Mouse (Mus musculus) gastrocnemius, adult 18-20 months (tissue): ENCODE results near the gene Map4k5. TPM values are rescaled to one million over a fixed set of nuclear protein-coding genes. Genes with fewer than 3 reads are reported as not detected.

Source experiments
- DNase-seq: peaks from one replicate; pipeline ENCODE4 v3.0.0; 2021; ENCODE audit warnings: low spot score
- long read RNA-seq, 2 experiments: library from polyadenylated mRNA; stranded (forward); transcript quantifications; one replicate each; pipeline ENCODE4 v2.0.0; 2021
- total RNA-seq, 2 experiments: library from RNA; stranded (reverse); gene quantifications; 2 replicates each; pipeline ENCODE4 v1.2.3; 2021

Gene Map4k5
- total RNA-seq, result 10 to 100 TPM; 21.9 to 23.2 TPM
- long read RNA-seq, experiment 1, partial matches to known transcripts, result 3 of 35 reads
- long read RNA-seq, experiment 1, other reads (novel, unspliced or antisense), result 32 of 35 reads
- long read RNA-seq, experiment 2, partial matches to known transcripts, result 8 of 41 reads
- long read RNA-seq, experiment 2, other reads (novel, unspliced or antisense), result 33 of 41 reads

DNA sequence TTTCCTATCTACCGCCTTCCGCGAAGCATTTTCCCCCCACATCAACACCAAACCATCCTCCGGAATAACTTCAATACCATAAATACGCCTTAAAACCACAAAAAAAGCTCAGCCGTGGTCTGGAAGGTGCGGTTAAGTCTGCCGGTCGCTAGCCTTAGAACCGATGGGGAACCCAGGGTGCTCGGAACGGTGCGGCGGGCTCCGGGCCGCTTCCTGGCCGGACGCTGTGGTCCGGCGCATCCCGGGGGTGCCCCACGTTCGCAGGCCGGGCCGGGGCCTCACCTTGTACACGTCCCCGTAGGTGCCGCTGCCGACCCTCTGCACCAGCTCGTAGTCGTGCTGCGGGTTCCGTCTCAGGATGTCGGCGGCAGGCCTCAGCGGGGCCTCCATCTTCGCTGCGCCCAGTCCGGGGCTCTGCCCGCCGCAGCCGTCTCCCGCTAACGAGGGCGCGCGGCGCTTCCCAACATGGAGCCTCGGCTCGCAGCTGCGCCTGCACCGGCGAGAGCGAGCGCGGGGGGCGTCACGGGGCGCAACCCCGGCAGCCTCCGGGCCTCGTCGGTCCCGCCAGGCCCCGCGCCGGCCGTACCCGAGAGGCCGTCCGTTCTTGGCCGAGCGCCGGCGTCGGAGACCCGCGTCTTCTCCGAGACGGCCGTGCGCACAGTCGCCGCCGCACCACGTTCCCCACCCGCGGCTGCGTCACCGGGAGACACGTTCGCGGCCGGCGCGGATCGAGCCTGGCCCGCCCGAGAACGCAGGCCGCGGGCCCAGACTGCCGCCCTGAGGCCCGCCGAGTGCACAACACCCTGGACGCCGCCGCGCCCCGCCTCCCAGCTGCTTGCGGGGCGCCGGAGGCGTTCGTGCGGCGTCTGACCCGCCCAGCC, at the start of gene Map4k5, which contains the start of gene Atl1:
TSS of gene Map4k5 (minus strand) at position 830 of the 881 bp plus-strand sequence.
TSS of gene Atl1 (plus strand) at position 244 of the 881 bp plus-strand sequence.
- peak; percentile 85 for DNase-seq

GRCm38 (mm10) chr12:69941655-69942329, 48.8 kb upstream of the Map4k5 start:
- no peak for DNase-seq

- DNase-seq, result no peak
Observed at GRCm38 (mm10) chr12:69939291-69939690, 46.3 kb upstream of the Map4k5 start.

DNA sequence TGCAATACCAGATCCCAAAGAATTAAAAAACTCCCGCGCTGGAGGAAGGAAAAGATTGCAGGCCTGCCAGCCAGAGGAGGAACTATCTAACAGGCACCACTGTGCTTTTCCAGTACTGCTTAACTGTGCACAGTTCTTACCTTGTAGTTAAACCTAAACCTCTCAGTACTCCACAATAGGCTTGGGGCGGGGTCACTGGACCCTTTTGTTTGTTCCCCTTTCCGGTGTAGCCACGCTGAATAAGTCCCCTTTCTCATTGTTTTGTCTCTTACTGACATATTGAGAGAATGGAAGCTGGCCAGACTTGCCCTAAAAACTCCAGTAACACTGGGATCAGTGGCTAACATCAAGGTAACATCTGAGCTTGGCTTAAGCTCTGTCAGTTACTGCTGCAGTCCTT, 44.7 kb upstream of the Map4k5 start:
- no peak for DNase-seq

DNA sequence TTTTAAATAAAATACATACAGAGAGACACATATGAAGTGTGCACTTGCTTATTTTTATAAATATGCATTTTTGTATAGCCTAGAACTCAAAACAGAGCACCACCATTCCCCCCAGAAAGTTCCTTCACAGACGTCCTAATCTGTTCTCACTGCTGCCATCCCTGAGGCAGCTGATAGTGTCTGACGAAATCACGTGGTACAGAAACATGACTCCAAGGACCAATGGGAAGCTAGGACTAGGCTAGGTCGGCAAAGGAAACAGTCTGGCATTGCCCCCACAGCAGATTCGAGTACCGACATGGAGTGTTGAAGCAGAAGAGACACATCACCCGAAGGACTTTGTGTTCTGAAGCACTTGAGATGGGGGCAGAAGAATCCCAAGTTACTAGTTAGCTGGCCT, 33.7 kb upstream of the Map4k5 start:
- DNase-seq, result no peak

DNA sequence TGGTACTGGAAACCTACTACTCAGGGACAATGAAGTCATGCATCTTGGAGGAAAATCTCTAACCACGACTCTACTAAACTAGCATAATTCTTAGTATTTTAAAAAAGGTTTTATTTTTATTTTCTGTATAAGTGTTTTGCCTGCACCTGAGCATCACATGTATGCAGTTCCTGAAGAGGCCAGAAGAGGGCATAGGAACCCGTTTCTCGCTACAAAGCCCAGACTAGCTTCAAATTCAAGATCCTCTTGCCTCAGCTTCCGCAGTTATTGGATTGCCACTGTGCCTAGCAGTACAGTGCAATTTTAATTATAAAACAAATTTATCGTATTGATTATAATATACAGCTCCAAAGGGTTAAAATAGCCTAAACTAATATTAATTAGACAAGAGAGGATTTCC, 31.0 kb upstream of the Map4k5 start:
- DNase-seq, result peak; percentile 46

- no peak for DNase-seq
Observed at GRCm38 (mm10) chr12:69923603-69924002, 30.6 kb upstream of the Map4k5 start.

DNA sequence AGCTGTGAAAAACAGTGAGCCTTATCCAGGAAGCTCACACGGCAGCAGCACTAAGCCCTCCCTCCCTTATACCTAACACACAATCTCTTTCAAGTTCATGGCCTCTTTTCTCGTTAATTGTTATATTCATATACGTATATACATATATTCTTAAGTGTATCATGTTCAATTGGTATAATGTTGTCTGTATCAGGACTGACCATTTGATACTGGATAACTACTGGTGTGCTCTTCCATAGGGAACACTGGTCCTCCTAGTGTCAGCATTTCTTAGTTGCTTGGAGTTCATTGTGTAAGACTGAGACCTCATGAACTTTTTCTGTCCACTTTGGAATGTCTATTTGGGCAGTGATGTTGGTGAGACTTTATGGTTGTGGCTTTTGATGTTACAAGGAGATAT, 30.1 kb upstream of the Map4k5 start:
- no peak for DNase-seq

- no peak for DNase-seq
Observed at GRCm38 (mm10) chr12:69922099-69922498, 29.1 kb upstream of the Map4k5 start.

GRCm38 (mm10) chr12:69917870-69918269, 24.9 kb upstream of the Map4k5 start:
- no peak for DNase-seq

DNA sequence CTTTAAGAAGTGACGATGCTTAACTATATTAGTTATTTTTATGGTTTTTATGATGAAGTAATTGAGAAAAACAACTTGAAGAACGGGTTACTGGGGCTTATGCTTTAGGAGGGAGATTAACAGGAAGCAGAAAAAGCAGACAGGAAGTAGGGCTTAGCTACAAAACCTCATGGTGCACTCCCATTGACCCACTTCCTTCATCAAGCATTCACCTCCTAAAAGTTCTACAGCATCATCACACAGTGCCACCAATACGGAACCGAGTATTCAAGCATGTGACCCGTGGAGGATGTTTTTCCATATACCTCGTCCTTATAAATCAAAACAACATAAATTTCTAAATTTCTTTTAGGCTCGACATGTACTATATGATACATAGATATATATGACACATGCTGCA, 19.7 kb upstream of the Map4k5 start:
- no peak for DNase-seq

GRCm38 (mm10) chr12:69911906-69912305, 18.9 kb upstream of the Map4k5 start:
- DNase-seq, result no peak

- DNase-seq, result no peak
Observed at GRCm38 (mm10) chr12:69908511-69908900, 15.5 kb upstream of the Map4k5 start.

GRCm38 (mm10) chr12:69907667-69908510, 14.9 kb upstream of the Map4k5 start:
- DNase-seq, result no peak

DNA sequence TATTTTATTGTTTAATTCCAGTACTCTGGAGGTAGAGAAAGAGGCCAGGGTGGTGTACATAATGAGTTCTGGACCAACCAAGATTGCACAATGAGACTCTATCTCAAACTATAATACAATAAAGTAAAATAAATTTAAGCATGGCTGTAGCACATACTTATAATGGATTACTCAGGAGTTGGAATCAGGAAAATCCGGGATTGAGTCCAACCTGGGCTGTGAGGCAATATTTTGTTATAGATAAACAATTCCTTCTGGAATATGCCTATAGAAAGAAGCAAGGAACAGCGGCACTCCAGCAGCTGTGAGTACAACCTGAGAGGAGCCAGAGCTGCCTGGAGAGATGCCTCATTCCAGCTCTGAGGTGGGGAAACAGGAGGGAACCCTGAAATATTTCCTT, 12.0 kb upstream of the Map4k5 start:
- no peak for DNase-seq

DNA sequence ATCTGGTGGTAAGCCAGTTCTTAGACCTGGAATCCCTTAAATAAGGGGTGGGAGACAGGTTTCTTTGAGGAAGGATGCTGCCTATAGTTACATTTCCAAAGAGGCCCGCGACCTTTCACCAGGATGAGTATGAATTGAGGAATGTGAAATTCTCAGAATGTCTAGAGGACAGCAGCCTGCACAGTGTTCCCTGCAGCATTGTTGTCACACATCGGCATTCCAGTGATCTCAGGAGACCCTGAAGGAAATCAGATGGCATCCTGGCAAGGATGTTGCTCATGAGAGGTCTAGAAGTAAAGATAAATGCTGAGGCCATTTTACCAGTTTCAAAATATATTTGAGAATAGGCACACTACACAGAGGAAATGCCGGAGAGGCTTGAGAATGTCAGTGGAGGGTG, 5.1 kb upstream of the Map4k5 start:
- no peak for DNase-seq

DNA sequence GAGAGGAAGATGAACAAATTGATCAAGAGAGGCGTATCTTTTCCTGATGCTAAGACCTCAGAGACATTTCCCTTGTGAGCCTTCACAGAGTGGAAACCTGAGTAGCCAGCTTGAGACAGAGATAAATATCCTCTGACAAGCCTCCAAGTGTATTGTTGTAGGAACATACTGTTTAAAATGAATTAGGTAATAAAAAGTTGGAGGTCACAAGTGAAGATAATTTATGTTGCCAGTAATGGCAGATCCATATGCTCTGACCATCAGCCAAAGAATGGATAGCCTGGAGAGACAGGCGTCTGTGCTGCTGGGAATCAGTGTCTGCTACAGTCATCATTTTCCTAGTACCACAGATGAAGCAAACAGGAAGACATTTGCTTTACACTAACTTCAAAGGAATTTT, 2.0 kb upstream of the Map4k5 start:
- DNase-seq, result no peak

DNA sequence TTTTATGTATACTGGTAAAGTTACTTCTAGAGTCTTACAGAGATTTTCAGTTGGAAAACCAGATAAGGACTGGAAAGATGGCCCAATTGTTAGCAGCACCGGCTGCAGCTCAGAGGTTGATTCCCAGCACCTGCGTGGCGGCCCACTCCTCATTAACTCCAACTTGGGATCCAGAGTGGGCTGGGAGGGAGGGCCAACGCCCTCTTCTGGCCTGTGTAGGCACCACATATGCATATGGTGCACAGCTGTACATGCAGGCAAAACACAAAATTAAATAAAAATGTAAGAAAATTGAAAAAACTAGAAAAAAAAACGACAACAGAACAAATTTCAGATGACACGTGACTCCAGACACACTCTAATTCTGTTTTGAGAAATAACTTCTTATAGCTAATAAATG, 927 bp upstream of the Map4k5 start:
- DNase-seq, result no peak

- DNase-seq, result no peak
Observed at GRCm38 (mm10) chr12:69891721-69892120, 1.3 kb downstream of the Map4k5 start.

DNA sequence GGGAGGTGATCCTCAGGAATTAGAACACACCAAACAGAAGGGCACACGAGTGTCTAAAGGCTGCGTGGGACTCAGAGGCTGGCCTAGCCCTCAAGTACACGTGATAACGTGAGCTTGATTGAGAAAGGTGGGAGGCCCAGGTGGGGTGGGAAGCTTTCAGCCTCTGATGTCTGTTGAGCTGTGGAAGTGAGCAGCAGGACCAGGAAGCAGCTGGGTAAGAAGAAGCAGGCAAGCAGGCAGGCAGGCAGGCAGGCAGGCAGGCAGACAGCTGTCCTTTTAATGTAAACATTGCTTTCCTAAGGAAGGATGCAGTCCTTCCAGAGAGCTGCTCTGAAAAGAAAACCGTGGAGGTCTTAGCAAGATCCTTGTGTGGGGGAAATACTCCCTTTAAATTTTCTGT, 2.5 kb downstream of the Map4k5 start:
- DNase-seq, result no peak

- no peak for DNase-seq
Observed at GRCm38 (mm10) chr12:69890051-69890450, 2.9 kb downstream of the Map4k5 start.
